Mouse (Mus musculus): ENCODE results near the gene Acat2. TPM values are rescaled to one million over a fixed set of nuclear protein-coding genes. Genes with fewer than 3 reads are reported as not detected.
A peak's percentile ranks its signal among the peaks of the same experiment; 100 is the strongest.

Gene Acat2
- polyA plus RNA-seq, 1 experiment, result 50.6 TPM

DNA sequence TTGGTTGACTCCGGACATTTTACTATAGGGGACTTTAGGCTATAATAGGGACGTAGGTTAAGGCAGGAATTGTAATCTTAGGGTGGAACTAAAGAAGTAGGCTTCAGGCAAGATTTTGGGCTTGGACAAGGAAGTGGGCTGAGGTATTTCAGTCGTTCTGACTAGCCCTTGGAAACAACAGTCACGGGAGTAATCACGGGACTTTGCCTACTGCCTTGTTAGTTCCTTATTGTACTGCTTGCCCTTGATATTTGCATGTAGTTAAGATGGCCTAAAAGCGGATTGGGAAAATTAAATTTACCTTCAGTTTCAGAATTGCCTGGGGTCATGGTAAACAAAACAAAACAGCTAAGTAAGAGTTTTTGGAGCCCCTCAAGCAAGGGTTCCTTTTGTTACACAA, 38.5 kb upstream of the Acat2 start:
- no peak for DNase-seq
- Histone ChIP-seq H3K4me1 (ENCODE audit: control insufficient read depth, insufficient read depth, low read length) (no peaks in the 10 kb centered on the region), H3K4me3 (replicated peaks; ENCODE audit: insufficient read depth, low read depth, low read length) (no peak overlapping the region), H3K27me3 (ENCODE audit: control insufficient read depth, insufficient read depth, low read length) (no peaks in the 10 kb centered on the region), H3K27ac (ENCODE audit: insufficient read depth, low read length) (no peak overlapping the region)
- TF ChIP-seq POLR2A (IDR thresholded peaks at IDR 0.05; ENCODE audit: borderline replicate concordance, insufficient read depth, low read length) (no peak), CTCF (IDR thresholded peaks at IDR 0.05; ENCODE audit: borderline replicate concordance, insufficient read depth, low read depth, low read length) (no peak)
- WGBS, result 79% methylated on average over 6 of the region's 6 CpGs

DNA sequence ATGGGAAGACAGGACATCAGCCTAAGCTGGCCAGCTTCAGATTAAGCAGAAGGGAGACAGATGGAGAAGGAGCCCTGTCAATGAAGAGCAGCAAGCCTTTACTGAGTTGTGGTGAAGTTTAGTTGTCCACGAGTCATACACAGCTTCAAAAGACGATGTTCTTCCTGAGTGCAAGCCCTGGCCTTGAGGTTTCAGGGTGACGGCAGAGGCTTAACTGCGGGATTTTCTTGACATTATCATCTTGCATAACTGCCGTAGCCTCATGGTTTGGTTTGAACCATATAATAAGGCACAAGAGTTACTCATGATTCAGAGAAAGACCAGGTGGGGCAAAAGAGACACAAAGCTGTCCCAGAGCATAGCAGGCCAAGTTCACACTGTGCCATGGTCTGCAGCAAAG, 37.3 kb upstream of the Acat2 start:
- 89% methylated on average over 5 of the region's 5 CpGs for WGBS
- Histone ChIP-seq H3K4me3 (replicated peaks; ENCODE audit: insufficient read depth, low read depth, low read length) (no peak overlapping the region), H3K27me3 (ENCODE audit: control insufficient read depth, insufficient read depth, low read length) (no peaks in the 10 kb centered on the region), H3K27ac (ENCODE audit: insufficient read depth, low read length) (no peak overlapping the region), H3K4me1 (ENCODE audit: control insufficient read depth, insufficient read depth, low read length) (no peaks in the 10 kb centered on the region)
- DNase-seq, result no peak
- no peak for TF ChIP-seq CTCF (IDR thresholded peaks at IDR 0.05; ENCODE audit: borderline replicate concordance, insufficient read depth, low read depth, low read length)
- no peak for TF ChIP-seq POLR2A (IDR thresholded peaks at IDR 0.05; ENCODE audit: borderline replicate concordance, insufficient read depth, low read length)

- no peaks in the 10 kb centered on the region for H3K4me1 ChIP-seq (ENCODE audit: control insufficient read depth, insufficient read depth, low read length)
- H3K27me3 ChIP-seq (ENCODE audit: control insufficient read depth, insufficient read depth, low read length), result no peaks in the 10 kb centered on the region
- peak; percentile 68 to 69 for DNase-seq
- H3K27ac ChIP-seq (ENCODE audit: insufficient read depth, low read length), result no peak overlapping the region
- no peak overlapping the region for H3K4me3 ChIP-seq (replicated peaks; ENCODE audit: insufficient read depth, low read depth, low read length)
- TF ChIP-seq CTCF (IDR thresholded peaks at IDR 0.05; ENCODE audit: borderline replicate concordance, insufficient read depth, low read depth, low read length) (peak; percentile 45; the same call in 1 of the 2 replicates), POLR2A (IDR thresholded peaks at IDR 0.05; ENCODE audit: borderline replicate concordance, insufficient read depth, low read length) (no peak)
- 9% methylated on average over 3 of the region's 3 CpGs for WGBS
Measured at GRCm38 (mm10) chr17:12996345-12996744, 35.8 kb upstream of the Acat2 start.

DNA sequence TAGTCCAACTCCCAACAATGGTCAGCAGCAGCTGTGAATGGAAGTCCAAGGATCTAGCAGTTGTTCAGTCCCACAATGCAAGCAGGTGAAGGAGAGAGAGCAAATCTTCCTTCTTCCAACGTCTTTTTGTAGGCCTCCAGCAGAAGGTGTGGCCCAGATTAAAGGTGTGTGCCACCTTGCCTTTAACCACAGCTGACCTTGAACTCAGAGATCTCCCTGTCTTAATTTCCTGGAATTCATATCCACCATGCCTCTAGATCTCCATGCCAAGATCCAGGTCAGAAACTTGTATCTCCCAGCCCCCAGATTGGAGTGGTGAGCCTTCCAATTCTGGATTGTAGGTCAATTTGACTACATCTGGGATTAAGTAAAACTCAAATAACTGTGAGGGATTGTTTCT, 33.5 kb upstream of the Acat2 start, which contains the start of gene Wtap:
TSS of gene Wtap (minus strand) at position 101 of the 400 bp plus-strand sequence.
- Histone ChIP-seq H3K27ac (ENCODE audit: insufficient read depth, low read length) (no peak within 1 kb of the TSS; the same call in 1 of the 2 replicates), H3K4me1 (ENCODE audit: control insufficient read depth, insufficient read depth, low read length) (no peaks in the 10 kb centered on the region; the same call in 1 of the 2 replicates), H3K4me3 (replicated peaks; ENCODE audit: insufficient read depth, low read depth, low read length) (peak within 1 kb of the TSS; percentile 85), H3K27me3 (ENCODE audit: control insufficient read depth, insufficient read depth, low read length) (no peaks in the 10 kb centered on the region)
- 93% methylated on average over 1 of the region's 1 CpGs for WGBS
- TF ChIP-seq CTCF (IDR thresholded peaks at IDR 0.05; ENCODE audit: borderline replicate concordance, insufficient read depth, low read depth, low read length), result no peak
- TF ChIP-seq POLR2A (IDR thresholded peaks at IDR 0.05; ENCODE audit: borderline replicate concordance, insufficient read depth, low read length), result no peak
- DNase-seq, result no peak

- H3K4me3 ChIP-seq (replicated peaks; ENCODE audit: insufficient read depth, low read depth, low read length), result peak overlapping the region; percentile 97
- no peaks in the 10 kb centered on the region for H3K27me3 ChIP-seq (ENCODE audit: control insufficient read depth, insufficient read depth, low read length)
- TF ChIP-seq POLR2A (IDR thresholded peaks at IDR 0.05; ENCODE audit: borderline replicate concordance, insufficient read depth, low read length) (peak; percentile 96), CTCF (IDR thresholded peaks at IDR 0.05; ENCODE audit: borderline replicate concordance, insufficient read depth, low read depth, low read length) (no peak)
- peaks cover 5% of the 10 kb centered on the region; the same call in 1 of the 2 replicates for H3K4me1 ChIP-seq (ENCODE audit: control insufficient read depth, insufficient read depth, low read length)
- WGBS, result under 1% methylated on average over 51 of the region's 51 CpGs
- DNase-seq, result peak; percentile 98
- peak overlapping the region; percentile 90 for H3K27ac ChIP-seq (ENCODE audit: insufficient read depth, low read length)
Measured at GRCm38 (mm10) chr17:12992470-12992991, 32.0 kb upstream of the Acat2 start.

DNA sequence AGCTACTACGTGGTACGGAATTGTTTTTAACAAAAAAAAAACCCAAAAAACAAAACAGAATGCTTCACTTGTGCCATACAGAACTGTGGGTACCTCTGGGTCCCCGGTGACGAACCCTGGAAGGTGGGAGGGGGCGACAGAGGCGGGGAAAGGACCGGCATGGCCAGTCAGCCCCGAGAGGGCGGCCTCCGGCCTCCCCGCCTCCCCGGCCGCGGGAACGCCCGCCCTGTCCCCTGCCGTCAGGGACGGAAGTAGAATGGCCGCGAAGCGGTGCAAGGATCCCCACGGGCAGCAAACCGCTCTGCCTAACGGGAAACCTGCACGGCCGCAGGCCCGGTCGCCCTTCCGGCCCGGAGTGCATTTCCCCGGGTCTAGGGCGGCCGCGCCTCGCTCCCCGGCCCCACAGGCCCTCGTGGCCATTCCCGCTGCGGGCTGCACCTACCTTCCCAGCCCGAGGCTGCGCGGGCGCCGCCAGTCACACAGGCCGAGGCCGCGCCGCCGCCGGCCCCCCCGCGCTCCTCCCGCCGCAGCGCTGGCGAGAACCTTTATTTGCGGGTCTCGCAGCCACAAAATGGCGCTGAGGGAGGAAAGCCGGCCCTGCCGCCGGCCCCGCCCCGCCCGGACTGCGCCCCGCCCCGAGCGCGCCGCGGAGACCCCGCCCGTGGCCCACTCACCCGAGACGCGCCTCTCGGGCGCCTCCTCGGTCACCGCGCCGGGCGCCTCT, 31.2 kb upstream of the Acat2 start:
- peak; percentile 90 to 94 for DNase-seq
- Histone ChIP-seq H3K27me3 (ENCODE audit: control insufficient read depth, insufficient read depth, low read length) (no peaks in the 10 kb centered on the region), H3K27ac (ENCODE audit: insufficient read depth, low read length) (peak overlapping the region; percentile 99), H3K4me1 (ENCODE audit: control insufficient read depth, insufficient read depth, low read length) (peaks cover 5% of the 10 kb centered on the region; the same call in 1 of the 2 replicates), H3K4me3 (replicated peaks; ENCODE audit: insufficient read depth, low read depth, low read length) (peak overlapping the region; percentile 97)
- TF ChIP-seq POLR2A (IDR thresholded peaks at IDR 0.05; ENCODE audit: borderline replicate concordance, insufficient read depth, low read length) (peak; percentile 26; the same call in 1 of the 2 replicates), CTCF (IDR thresholded peaks at IDR 0.05; ENCODE audit: borderline replicate concordance, insufficient read depth, low read depth, low read length) (no peak)
- under 1% methylated on average over 81 of the region's 84 CpGs for WGBS

DNA sequence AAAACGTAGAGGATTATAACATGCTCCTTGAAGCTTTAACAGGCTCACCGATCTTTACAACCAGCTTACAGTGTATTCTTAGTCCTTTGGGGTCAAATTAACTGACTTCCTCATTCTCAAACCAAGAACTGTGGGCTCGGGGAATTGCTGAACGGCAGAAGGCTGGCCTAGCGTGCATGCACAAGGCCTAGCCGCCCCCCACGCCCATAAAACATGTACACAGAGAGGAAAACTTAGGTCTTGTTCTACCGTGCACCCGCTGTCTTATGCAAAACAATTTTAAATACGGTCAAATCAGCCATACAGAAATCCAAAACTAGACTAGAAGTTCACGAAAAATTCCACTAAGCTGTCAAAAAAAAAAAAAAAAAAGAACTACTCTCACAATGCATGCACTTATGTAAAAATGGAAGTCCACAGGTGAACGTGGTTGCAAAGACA, 30.7 kb upstream of the Acat2 start:
- Histone ChIP-seq H3K4me3 (replicated peaks; ENCODE audit: insufficient read depth, low read depth, low read length) (peak overlapping the region; percentile 97), H3K4me1 (ENCODE audit: control insufficient read depth, insufficient read depth, low read length) (peaks cover 5% of the 10 kb centered on the region; the same call in 1 of the 2 replicates), H3K27me3 (ENCODE audit: control insufficient read depth, insufficient read depth, low read length) (no peaks in the 10 kb centered on the region), H3K27ac (ENCODE audit: insufficient read depth, low read length) (peak overlapping the region; percentile 99; the same call in 1 of the 2 replicates)
- no peak for TF ChIP-seq CTCF (IDR thresholded peaks at IDR 0.05; ENCODE audit: borderline replicate concordance, insufficient read depth, low read depth, low read length)
- TF ChIP-seq POLR2A (IDR thresholded peaks at IDR 0.05; ENCODE audit: borderline replicate concordance, insufficient read depth, low read length), result no peak
- DNase-seq, result no peak
- whole genome bisulfite sequencing, result 1% methylated on average over 12 of the region's 12 CpGs
